Mouse (Mus musculus): ENCODE results near the gene Scd4.

DNA sequence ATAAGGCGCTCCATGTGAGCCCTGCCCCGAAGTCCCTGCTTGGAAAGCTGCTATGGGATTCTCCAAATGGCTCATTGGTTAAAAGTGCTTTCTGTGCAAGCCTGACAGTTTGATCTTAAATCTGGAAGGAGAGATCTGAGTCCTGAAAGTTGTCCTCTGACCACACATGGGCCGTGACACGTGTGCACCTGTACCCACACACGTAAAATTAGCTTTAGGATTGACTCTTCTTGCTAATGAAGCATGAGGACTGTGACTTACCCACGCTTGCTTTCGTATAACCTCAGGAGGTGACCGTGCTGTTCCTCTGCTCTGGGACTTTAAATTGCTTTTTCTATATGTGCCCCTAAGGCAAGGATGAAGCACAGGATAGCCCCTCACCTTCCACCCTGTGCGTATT is 33.8 kb upstream of the Scd4 start:
- no peak for TF ChIP-seq EP300 (optimal IDR thresholded peaks at IDR 0.05)
- TF ChIP-seq CTCF (IDR thresholded peaks at IDR 0.05; ENCODE audit: low read depth): no peak
